Mouse (Mus musculus) heart, embryonic 12.5 days (tissue): ENCODE measurements around the gene Ankrd66. TPM values are rescaled to one million over a fixed set of nuclear protein-coding genes. Genes with fewer than 3 reads are reported as not detected.

ENCODE experiments used
- ATAC-seq: fragments of 200-750 bp; cut with Nextera tagmentation; 2 replicates; pipeline ENCODE4 v1.8.0; 2017; ENCODE audit warnings: moderate TSS enrichment, moderate library complexity; ENCODE audit not compliant: insufficient number of reproducible peaks, low FRiP score
- H3K27ac ChIP-seq: fragments of 300-500 bp; sonication (generic); 2 replicates; pipeline ENCODE4 v1.5.1; 2016; ENCODE audit warnings: mild to moderate bottlenecking, moderate library complexity; ENCODE audit not compliant: poor library complexity, severe bottlenecking
- H3K27me3 ChIP-seq: fragments of 300-500 bp; sonication (generic); replicated peaks from 2 replicates; pipeline ENCODE4 v1.6.1; 2016; ENCODE audit warnings: mild to moderate bottlenecking, moderate library complexity
- H3K36me3 ChIP-seq: fragments of 300-500 bp; sonication (generic); 2 replicates; pipeline ENCODE4 v1.6.1; 2016; ENCODE audit warnings: mild to moderate bottlenecking, moderate library complexity
- H3K4me1 ChIP-seq: fragments of 300-500 bp; sonication (generic); replicated peaks from 2 replicates; pipeline ENCODE4 v1.6.1; 2016; ENCODE audit warnings: mild to moderate bottlenecking
- H3K4me2 ChIP-seq: fragments of 300-500 bp; sonication (generic); 2 replicates; pipeline ENCODE4 v1.6.1; 2016; ENCODE audit warnings: mild to moderate bottlenecking, moderate library complexity
- H3K4me3 ChIP-seq: fragments of 300-500 bp; sonication (generic); 2 replicates; pipeline ENCODE4 v1.5.1; 2016; ENCODE audit warnings: mild to moderate bottlenecking
- H3K9ac ChIP-seq: fragments of 300-500 bp; sonication (generic); 2 replicates; pipeline ENCODE4 v1.6.1; 2016; ENCODE audit warnings: mild to moderate bottlenecking, moderate library complexity
- H3K9me3 ChIP-seq: fragments of 300-500 bp; sonication (generic); replicated peaks from 2 replicates; pipeline ENCODE4 v1.6.1; 2016; ENCODE audit warnings: mild to moderate bottlenecking, moderate library complexity
- WGBS: fragments of 180-500 bp; shearing (Covaris S2); methylation state at CpG from one replicate; pipeline ENCODE4 v1.1.7; 2016; 5-methylcytosine and 5-hydroxymethylcytosine counted together
- polyA plus RNA-seq: library from polyadenylated mRNA; unstranded; fragments of >200 nt; fragmentation: Nextera tagmentation; extraction: Ambion mirVana; gene quantifications from 2 replicates; pipeline ENCODE4 v1.2.1, GENCODE M21; 2016

Gene Ankrd66
- polyA plus RNA-seq, 1 experiment from 2014 or later, result not detected

DNA sequence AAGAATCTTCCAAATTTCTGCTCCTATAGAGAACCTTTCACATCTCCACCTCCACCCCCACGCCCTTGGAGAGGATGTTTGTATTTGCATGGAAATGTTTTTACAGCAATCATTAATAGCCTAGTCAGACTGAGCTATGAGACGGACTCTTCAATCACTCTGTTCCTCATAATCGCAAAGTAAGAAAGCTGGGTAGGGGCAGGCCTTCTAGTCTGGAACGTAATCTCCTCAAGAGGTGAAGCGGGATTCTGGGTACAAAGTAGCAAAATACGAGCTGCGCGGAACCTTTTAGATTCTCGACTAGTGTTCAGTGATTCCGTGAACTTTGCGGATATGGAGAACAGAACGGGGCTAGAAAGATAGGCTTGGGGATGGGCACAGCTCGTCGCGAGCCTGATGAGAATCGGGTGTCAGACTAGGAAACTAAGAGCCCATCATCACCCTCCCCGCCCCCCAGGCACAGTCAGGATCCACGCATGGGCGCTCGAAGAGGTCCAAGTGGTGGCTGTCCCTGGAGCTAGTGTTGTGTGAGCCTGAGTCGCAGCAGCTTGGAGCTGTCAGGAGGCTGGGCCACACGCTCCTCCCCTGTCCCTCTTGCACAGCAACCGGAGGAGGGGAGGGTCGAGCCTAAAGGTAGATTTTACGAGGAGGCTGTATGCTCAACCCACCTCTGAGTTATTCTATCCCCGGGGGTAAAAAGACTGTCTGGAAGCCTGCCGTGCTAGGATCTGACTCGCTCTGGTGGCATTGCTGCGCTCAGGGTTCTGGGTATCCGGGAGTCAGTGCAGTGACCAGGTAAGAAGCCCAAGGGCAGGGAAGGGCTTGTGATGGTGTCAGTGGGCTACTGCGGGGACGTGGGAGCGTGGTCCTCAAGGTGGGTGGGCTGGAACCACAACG, 24.8 kb upstream of the Ankrd66 start, which contains the start of gene Pla2g7:
TSS of gene Pla2g7 (plus strand) at position 107 of the 897 bp plus-strand sequence.
- Histone ChIP-seq H3K4me3 (peak within 1 kb of the TSS; percentile 58), H3K9me3 (no peaks in the 10 kb centered on the region), H3K4me2 (peak within 1 kb of the TSS; percentile 89), H3K27me3 (no peaks in the 10 kb centered on the region), H3K27ac (peak within 1 kb of the TSS; percentile 28; the same call in 1 of the 2 replicates), H3K36me3 (no peaks in the 10 kb centered on the region), H3K9ac (peak within 1 kb of the TSS; percentile 69), H3K4me1 (peaks cover 3% of the 10 kb centered on the region; the same call in 1 of the 2 replicates)
- peak; percentile 73 for ATAC-seq
- WGBS, result under 1% methylated on average over 34 of the region's 34 CpGs

DNA sequence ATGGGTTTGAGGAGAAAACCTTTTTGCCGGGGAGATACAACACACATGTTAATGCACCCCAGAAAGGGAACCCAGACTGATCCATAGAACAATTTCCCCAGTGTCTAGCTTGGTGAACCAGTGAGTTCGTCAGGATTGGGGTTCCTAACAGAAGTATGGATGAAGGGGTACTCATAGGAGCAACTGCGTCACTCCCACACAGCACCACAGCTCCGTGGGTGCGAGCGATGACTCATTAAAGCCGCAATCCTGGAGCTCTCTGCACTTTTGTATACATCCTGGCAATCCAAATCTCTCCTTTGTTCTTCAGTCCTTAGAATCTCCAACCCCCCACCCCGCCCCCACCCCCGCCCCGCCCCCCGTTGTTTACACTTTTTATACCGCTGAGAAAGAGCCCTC, 24.2 kb upstream of the Ankrd66 start:
- Histone ChIP-seq H3K4me1 (peaks cover 3% of the 10 kb centered on the region; the same call in 1 of the 2 replicates), H3K27ac (no peak overlapping the region), H3K4me2 (peak overlapping the region; percentile 89), H3K9ac (peak overlapping the region; percentile 69; the same call in 1 of the 2 replicates), H3K36me3 (no peaks in the 10 kb centered on the region), H3K27me3 (no peaks in the 10 kb centered on the region), H3K4me3 (peak overlapping the region; percentile 58), H3K9me3 (no peaks in the 10 kb centered on the region)
- ATAC-seq, result peak; percentile 47; the same call in 1 of the 2 replicates
- WGBS, result 13% methylated on average over 12 of the region's 12 CpGs

DNA sequence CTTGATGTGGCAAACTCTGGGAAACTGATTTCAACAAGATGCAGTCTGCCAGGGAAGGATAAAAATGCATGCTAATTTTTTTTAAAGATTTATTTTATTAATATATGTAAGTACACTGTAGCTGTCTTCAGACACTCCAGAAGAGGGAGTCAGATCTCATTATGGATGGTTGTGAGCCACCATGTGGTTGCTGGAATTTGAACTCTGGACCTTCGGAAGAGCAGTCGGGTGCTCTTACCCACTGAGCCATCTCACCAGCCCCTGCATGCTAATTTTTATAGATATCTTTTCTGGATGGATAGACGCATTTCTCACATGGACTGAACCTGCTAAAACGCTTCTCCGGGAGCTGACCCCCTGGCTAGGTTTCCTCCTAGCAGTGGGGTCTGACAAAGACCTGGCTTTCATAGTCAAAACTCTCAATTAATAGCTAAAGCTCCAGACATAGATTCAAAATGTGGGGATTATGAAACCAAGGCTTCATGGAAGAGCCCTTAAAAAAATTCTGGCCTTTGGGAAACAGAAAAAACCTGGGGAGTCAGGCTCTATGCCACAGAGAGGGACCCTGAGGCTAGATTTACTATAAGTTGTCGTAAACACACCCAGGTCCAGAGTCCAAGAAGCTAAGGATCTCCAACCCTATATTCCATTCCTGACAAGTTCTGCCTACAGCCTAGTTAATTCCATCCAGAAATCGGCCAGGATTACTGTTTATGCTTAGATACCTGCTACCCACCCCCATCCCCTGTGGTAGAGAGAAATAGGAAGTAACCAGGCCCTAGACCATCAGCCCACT, 20.0 kb upstream of the Ankrd66 start:
- Histone ChIP-seq H3K9me3 (no peaks in the 10 kb centered on the region), H3K36me3 (no peaks in the 10 kb centered on the region), H3K27ac (no peak overlapping the region), H3K4me1 (peaks cover 3% of the 10 kb centered on the region; the same call in 1 of the 2 replicates), H3K9ac (no peak overlapping the region), H3K4me2 (no peak overlapping the region), H3K4me3 (no peak overlapping the region), H3K27me3 (no peaks in the 10 kb centered on the region)
- no peak for ATAC-seq
- 82% methylated on average over 7 of the region's 7 CpGs for WGBS

DNA sequence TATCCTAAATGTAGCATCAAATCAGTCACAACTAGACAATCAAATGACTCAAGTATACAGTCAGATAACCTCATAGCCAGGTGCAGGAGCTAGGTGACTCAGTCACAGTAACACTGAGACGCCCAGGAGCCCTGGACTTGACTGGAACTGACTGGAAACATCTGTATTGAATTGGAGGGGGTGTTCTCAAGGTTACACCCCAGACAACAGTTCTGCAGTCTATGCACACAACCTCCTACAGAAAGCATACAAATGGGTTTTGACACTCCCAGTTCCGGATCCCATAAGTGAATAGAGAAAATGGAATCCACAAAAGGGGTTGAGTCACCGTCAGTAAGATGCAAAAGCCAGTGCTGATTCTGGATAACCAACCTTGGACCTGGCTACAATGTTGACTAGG, 15.2 kb upstream of the Ankrd66 start:
- no peaks in the 10 kb centered on the region for H3K27me3 ChIP-seq
- H3K9ac ChIP-seq, result no peak overlapping the region
- no peak overlapping the region for H3K4me2 ChIP-seq
- ATAC-seq, result no peak
- H3K36me3 ChIP-seq, result no peaks in the 10 kb centered on the region
- H3K4me3 ChIP-seq, result no peak overlapping the region
- H3K9me3 ChIP-seq, result no peaks in the 10 kb centered on the region
- H3K27ac ChIP-seq, result no peak overlapping the region
- peaks cover 20% of the 10 kb centered on the region for H3K4me1 ChIP-seq
- 82% methylated on average over 3 of the region's 3 CpGs for WGBS

DNA sequence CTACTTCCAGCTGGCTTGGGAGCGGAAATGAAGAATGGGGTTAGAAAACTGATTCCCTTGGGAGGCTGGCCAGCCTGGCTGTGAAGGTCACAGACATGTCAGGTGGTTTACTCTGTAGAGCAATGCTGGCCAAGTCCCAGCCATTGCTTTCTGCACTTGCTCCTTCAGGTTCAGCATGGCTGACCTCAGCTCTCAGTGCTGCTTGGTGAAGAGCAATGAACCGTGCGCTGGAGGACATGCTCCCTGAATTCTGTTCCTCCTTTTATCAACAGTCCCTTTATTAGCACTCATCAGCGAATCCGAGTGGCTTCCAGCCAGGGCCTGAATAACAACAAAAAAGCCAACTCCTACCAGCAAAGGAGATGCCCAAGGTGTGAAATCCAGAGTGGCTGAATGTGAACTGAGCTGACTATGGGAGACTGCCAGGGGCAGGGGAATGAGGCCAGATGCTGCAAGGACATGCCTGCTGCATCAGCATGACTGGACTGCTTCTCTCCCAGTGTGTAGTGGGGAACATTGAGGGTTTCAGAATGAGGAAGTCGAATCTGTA, 14.2 kb upstream of the Ankrd66 start:
- H3K27ac ChIP-seq, result no peak overlapping the region
- 56% methylated on average over 6 of the region's 6 CpGs for WGBS
- no peak for ATAC-seq

DNA sequence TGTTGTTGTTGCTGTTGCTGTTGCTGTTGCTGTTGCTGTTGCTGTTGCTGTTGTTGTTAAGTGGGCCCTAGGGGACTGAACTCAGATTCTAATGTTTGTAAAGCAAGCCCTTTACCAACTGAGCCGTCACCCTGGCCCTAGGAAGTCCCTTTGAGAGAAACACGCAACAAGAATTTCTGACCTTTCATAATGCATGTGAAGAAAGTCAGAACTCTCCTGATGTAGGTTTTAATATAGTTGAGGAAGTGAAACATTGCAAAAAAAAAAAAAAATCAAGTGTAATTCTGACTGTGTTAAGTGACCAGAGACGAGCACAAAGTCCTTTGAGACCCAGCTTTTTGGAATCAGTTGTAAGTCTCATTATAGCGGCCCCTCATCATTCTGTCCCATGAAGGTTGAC, 13.7 kb upstream of the Ankrd66 start:
- H3K4me1 ChIP-seq, result peaks cover 21% of the 10 kb centered on the region
- no peak for ATAC-seq
- H3K27ac ChIP-seq, result no peak overlapping the region
- H3K9me3 ChIP-seq, result no peaks in the 10 kb centered on the region
- H3K4me3 ChIP-seq, result no peak overlapping the region
- H3K4me2 ChIP-seq, result no peak overlapping the region
- H3K36me3 ChIP-seq, result no peaks in the 10 kb centered on the region
- no peaks in the 10 kb centered on the region for H3K27me3 ChIP-seq
- H3K9ac ChIP-seq, result no peak overlapping the region
- 84% methylated on average over 4 of the region's 4 CpGs for WGBS

More for the DNA sequence above, 14.2 kb upstream of the Ankrd66 start:
- H3K4me2 ChIP-seq, result no peak overlapping the region
- no peaks in the 10 kb centered on the region for H3K27me3 ChIP-seq
- H3K9me3 ChIP-seq, result no peaks in the 10 kb centered on the region
- peaks cover 21% of the 10 kb centered on the region for H3K4me1 ChIP-seq
- H3K9ac ChIP-seq, result no peak overlapping the region
- H3K36me3 ChIP-seq, result no peaks in the 10 kb centered on the region
- H3K4me3 ChIP-seq, result no peak overlapping the region

DNA sequence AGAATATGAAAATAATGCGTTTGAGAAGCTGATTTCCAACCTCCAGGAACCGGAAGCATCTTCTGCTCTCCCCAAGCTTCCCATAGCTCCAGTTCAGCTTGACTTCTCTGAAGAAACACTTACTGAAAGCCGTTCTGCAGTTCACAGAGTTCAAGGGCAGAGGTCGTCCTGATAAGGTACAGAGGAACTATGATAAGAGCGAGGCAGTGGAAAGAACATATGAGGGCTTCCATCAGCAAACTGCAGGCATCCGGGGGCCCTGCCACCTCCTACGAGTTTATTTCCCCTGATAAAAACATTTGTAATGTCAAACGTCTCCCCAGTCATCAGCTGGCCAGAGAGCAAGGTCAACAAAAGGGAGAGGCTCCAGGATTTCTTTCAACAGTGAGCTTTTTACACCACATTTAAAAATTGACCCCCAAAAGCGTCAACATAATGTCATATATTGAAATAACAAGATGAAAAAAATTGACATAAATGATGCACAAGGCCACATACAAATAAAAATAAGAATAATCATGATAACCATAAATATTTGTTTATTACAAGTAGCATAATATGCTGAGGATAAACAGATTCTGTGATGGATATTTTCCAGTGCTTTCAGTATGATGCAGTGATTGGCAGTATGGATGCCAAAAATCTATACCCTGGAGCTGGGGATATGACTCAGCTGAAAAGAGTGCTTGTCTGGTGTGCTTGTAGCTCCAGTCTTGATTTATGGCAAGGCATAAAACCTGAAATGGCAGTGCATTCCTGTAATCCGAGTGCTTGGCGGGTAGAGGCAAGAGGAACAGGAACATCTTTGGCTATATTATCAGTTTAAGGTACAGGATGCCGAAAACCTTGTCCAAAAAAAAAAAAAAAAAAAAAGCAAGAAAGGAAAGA, 11.3 kb upstream of the Ankrd66 start:
- Histone ChIP-seq H3K4me2 (peak overlapping the region; percentile 14; the same call in 1 of the 2 replicates), H3K9me3 (no peaks in the 10 kb centered on the region), H3K9ac (no peak overlapping the region), H3K4me3 (no peak overlapping the region), H3K4me1 (peaks cover 26% of the 10 kb centered on the region), H3K27ac (no peak overlapping the region), H3K27me3 (no peaks in the 10 kb centered on the region), H3K36me3 (no peaks in the 10 kb centered on the region)
- peak; percentile 84 for ATAC-seq
- WGBS, result 27% methylated on average over 12 of the region's 12 CpGs

DNA sequence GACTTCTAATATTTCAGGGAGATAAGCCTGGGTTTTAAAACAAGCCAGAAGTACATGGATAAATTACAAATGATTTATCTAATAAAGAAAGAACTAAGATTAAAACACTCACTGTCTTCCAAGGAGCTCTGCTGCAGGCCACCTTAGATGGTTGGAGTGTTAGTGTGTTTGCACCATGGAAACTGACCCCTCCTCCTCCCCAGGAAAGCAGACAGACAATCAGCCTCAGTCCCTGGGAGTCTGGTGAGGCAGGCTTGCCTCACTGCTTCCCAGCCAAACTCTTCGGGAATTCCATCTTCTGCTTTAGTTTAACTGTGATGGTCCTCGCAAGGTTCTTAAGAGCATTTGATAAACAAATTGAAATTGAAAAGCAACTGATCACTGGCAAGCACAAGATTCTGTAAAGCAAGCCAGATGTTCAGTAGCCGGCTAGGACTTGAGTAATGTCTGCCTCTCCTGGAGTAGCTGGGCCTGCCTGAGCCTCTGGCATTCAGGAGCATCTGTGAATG, 7.7 kb upstream of the Ankrd66 start:
- no peak overlapping the region for H3K4me2 ChIP-seq
- no peaks in the 10 kb centered on the region for H3K27me3 ChIP-seq
- no peak for ATAC-seq
- 30% methylated on average over 3 of the region's 3 CpGs for WGBS
- H3K27ac ChIP-seq, result no peak overlapping the region
- no peaks in the 10 kb centered on the region for H3K36me3 ChIP-seq
- no peak overlapping the region for H3K4me3 ChIP-seq
- no peak overlapping the region for H3K9ac ChIP-seq
- H3K9me3 ChIP-seq, result no peaks in the 10 kb centered on the region
- H3K4me1 ChIP-seq, result peaks cover 22% of the 10 kb centered on the region

DNA sequence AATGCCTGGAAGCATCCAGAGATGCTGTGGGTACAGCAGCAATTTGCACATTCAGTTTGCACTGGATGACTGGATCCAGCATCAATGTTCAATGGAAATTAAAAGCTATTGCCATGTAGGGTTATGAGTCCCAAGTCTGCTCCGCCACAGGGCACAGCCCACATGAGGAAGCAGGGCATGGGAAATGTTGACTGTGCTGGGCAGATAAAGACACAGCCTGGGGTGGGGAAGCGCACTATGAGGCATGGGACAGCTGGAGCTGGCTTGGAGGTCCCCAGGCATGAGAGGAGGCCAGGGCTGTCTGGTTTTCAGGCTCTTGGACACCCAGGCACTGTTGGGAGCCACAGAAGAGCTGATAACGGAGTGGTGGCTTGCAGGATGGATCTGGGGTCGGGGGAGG, 601 bp upstream of the Ankrd66 start:
- H3K27me3 ChIP-seq, result 0 out of 2 replicates have a peak, but pooled peaks cover 3% of the 10 kb centered on the region
- H3K36me3 ChIP-seq, result no peaks in the 10 kb centered on the region
- H3K4me2 ChIP-seq, result no peak overlapping the region
- no peak for ATAC-seq
- 70% methylated on average over 4 of the region's 4 CpGs for WGBS
- 0 out of 2 replicates have a peak, but pooled peaks cover 3% of the 10 kb centered on the region for H3K4me1 ChIP-seq
- H3K4me3 ChIP-seq, result no peak overlapping the region
- no peaks in the 10 kb centered on the region for H3K9me3 ChIP-seq
- no peak overlapping the region for H3K9ac ChIP-seq
- H3K27ac ChIP-seq, result no peak overlapping the region

DNA sequence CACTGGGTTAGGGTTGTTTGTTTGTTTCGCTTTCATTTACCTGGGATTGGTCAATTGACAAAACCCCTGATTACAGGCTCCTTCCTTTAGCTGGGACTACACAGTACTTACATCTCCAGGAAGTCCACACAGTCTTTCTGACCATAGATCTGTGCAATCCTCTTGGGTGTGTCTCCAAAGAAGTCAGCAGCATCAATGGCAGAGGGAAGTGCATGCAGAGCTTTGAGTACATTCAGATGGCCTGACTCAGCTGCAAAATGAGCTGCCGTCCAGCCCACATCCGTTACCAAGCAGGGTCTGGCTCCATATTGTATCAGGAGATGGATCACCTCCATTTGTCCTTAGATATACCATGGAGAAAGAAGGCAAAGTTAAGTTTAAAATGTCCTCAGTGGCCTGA, 4.7 kb downstream of the Ankrd66 start:
- no peaks in the 10 kb centered on the region for H3K9me3 ChIP-seq
- peaks cover 5% of the 10 kb centered on the region; the same call in 1 of the 2 replicates for H3K4me1 ChIP-seq
- no peak for ATAC-seq
- no peak overlapping the region for H3K4me3 ChIP-seq
- H3K36me3 ChIP-seq, result no peaks in the 10 kb centered on the region
- no peak overlapping the region for H3K9ac ChIP-seq
- H3K27me3 ChIP-seq, result peaks cover 3% of the 10 kb centered on the region; the same call in 1 of the 2 replicates
- WGBS, result 77% methylated on average over 3 of the region's 3 CpGs
- H3K27ac ChIP-seq, result no peak overlapping the region
- H3K4me2 ChIP-seq, result no peak overlapping the region
